Mouse (Mus musculus) heart, postnatal 36 days (tissue): ENCODE measurements at regions not wholly inside any gene's neighbourhood (a gene's known extent, or its start where the extent isn't known, plus 50 kb on each side); places are given as distances from the start of the nearest gene placed in this dataset.
"Not testable (repeated sequence)": the region's sequence is repeated elsewhere in the genome, so short reads cannot be mapped to it uniquely, and the experiment has no call there.

Experiments used
- DNase-seq, 2 experiments: peaks; one replicate each; pipeline ENCODE4 v3.0.0; 2021 to 2022
- intact Hi-C: fragments of 180-260 bp; cut with DNase I; formaldehyde crosslinking; loops from one replicate; pipeline ENCODE4 v1.15.1; 2025

DNA sequence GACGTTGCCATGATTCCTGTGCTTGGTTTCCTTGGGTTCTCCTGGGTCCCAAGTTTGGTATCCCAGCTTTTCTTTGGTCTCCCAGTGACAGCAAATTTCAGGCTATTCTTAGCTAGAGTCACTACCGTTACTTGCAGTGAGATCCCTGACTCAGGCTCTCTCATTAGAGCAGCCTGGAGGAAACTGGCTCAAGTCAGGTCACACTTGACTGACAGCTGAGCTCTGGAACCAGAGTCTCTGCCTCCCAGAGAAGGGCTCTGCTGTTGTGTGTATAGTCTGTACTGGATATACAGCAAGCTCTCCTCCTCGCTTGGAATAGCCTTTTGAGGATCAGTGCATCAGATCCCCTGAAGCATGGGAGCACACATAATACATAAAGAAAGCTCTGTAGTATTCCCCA is 100.7 kb upstream of the Eif4g2 start:
- DNase-seq, result no peak
- intact Hi-C loops, result loop anchor here (2.0 to 5.0 kb wide), 4 partner anchors 231 to 785 kb away; no protein-coding TSS in a partner anchor

GRCm38 (mm10) chr7:111182319-111182718 is 99.5 kb upstream of the Eif4g2 start:
- intact Hi-C loops, result loop anchor here (1.0 to 5.0 kb wide), 5 partner anchors 59 to 786 kb away; no protein-coding TSS in a partner anchor
- peak; percentile 60 to 72 for DNase-seq

- intact Hi-C loops, result loop anchor here (5.0 kb wide), 2 partner anchors 373 to 603 kb away; no protein-coding TSS in a partner anchor
- DNase-seq, result peak; percentile 61 to 69
Observed at GRCm38 (mm10) chr7:111179401-111180271, 96.8 kb upstream of the Eif4g2 start.

DNA sequence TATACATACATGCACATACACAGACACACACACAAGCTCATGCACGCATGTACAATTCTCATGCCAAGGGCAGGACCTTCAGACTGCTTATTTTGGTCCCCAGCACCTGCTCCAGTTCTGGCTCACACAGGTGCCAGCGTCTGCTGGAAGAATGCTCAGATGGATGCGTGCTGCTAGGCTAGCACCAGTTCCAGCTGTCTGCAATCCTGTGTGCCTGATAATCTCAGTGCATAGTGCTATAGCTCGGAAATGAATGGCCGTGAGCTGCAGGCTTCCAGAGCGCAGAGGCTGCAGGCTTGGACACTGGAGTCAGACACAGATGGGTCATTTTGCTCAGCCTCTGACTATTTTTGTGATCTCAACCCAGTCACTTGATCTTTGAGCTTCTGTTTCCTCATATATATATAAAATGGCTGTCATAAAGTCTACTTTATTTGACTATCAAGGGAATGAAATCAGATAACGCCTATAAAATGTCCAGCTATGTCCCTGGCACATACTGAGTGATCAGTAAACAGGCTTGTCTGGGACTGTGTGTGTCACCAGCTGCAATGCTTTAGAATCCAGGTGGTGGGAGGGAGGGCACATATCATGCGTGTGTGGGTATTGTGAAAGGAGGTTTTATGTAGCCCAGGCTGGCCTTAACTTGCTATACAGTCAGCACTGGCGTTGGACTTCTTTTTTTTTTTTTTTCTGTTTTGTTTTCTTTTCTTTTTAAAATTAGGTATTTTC is 91.7 kb upstream of the Eif4g2 start:
- no peak for DNase-seq
- intact Hi-C loops, result no loop called here

DNA sequence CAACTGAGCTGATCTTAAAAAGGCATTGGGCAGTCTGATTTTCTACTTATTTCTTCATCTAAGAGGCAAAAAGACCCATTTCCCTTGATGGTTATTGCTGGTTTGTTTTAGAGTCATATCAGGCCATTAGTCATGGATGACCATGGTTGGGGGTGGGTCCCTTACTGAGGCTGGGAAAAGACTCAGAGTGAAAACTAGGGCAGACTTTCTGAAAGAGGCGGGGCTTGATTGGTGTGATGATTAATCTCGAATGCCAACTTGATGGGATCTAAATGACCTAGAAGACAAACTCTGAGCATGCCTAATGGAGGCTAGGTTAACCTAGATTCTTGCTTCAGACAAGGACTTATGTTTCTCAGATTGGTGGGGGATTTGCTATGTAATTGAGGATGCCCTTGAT is 89.2 kb upstream of the Eif4g2 start:
- no peak for DNase-seq
- intact Hi-C loops, result no loop called here

DNA sequence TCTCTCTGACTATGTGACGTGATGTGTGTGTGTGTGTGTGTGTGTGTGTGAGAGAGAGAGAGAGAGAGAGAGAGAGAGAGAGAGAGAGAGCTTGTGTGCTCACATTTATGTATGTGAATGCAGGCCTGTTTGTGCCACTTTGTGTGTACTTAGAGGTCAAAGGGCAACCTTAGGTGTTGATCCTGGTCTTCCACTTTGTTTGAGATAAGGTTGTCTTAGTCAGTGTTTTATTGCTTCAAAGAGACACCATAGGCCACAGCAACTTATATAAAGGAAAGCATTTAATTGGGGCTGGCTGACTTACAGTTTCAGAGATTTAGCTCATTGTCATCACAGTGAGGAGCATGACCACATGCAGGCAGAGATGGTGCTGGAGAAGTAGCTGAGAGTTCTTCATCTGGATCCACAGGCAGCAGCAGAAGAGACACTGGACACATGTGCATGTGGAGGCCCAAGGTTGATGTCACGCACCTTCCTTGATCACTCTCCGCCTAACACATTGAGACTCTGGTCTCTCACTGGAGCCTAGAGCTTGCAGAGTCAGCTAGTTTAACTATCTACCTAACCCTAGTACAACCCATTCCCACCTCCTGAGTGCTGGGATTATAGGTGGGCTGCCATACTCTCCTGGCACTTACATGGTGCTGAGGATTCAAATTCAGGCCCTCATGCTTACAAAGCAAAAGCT is 85.9 kb upstream of the Eif4g2 start:
- intact Hi-C loops, DNase-seq: not testable (repeated sequence)

GRCm38 (mm10) chr7:111164994-111165393 is 82.2 kb upstream of the Eif4g2 start:
- no peak for DNase-seq
- intact Hi-C loops, result no loop called here

- no peak for DNase-seq
- intact Hi-C loops, result no loop called here
Observed at GRCm38 (mm10) chr7:111164276-111164675, 81.4 kb upstream of the Eif4g2 start.

DNA sequence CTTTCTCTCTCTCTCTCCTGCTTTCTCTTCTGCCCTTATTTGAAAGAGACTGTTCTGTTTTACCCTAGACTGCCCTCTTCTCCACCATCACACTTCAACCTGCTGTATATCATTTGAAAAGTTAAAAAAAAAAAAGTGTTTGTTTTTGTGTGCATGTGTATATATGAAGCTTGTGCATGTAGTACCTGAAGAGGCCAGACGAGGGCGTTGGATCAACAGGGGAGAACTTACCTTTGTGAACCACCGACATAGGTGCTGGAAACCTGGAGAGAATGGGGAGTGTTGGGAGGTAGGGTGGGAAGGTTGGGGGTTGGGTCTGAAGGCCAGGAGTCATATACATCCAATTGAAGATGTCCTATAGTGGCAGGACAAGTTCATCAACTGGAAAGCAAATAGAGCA is 81.0 kb upstream of the Eif4g2 start:
- intact Hi-C loops, result loop anchor here (2.0 kb wide), 1 partner anchor 113 kb away; no protein-coding TSS in a partner anchor
- DNase-seq, result no peak

DNA sequence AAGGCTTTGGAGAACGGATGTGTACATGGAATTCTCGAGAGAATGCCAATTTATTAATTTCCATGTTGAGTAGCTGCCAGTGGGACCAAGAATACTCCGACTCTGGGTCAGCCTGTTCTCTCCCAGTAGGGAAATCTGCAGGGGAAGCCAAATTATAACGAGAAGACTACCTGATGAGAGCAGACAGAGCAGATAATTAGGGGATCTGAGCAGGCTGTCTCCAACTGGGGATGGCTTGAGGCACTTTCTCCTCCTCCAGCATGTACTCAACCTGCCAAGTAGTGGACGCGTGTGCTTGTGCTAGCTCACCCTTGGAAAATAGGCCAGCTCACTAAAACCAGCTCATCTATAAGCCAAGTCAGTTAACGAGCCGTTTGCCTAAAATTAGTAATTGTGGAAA is 80.5 kb upstream of the Eif4g2 start:
- DNase-seq, result no peak
- intact Hi-C loops, result loop anchor here (2.0 kb wide), 1 partner anchor 113 kb away; no protein-coding TSS in a partner anchor

- peak; percentile 37 to 41 for DNase-seq
- intact Hi-C loops, result no loop called here
Observed at GRCm38 (mm10) chr7:111158791-111159286, 76.0 kb upstream of the Eif4g2 start.

GRCm38 (mm10) chr7:111157754-111158325 is 75.0 kb upstream of the Eif4g2 start:
- intact Hi-C loops, result loop anchor here (2.0 kb wide), 2 partner anchors 35 to 75 kb away; partner anchors contain the start of gene Eif4g2

DNA sequence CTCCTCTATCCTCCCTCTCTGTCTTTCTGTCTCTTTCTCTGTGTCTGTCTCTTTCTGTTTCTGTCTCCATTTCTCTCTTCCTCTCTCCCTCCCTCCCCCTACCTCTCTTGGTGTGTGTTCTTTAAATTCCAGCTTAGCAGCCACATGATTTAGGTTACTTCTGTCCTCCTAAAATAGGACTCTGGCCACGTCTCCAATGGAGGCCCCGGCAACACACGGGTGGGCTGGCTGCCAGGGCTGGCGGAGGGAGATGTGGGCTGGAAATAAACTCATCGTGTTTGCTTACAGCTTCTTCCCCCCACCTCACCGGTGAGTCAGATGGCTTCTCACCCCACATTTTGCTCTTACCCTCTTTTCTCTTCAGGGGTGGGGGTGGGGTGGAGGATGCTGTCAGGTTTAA is 74.5 kb upstream of the Eif4g2 start:
- intact Hi-C loops, result loop anchor here (2.0 kb wide), 2 partner anchors 34 to 74 kb away; partner anchors contain the start of gene Eif4g2
- DNase-seq, result peak; percentile 74 to 81

More at GRCm38 (mm10) chr7:111157754-111158325, 75.0 kb upstream of the Eif4g2 start:
- DNase-seq, result no peak

DNA sequence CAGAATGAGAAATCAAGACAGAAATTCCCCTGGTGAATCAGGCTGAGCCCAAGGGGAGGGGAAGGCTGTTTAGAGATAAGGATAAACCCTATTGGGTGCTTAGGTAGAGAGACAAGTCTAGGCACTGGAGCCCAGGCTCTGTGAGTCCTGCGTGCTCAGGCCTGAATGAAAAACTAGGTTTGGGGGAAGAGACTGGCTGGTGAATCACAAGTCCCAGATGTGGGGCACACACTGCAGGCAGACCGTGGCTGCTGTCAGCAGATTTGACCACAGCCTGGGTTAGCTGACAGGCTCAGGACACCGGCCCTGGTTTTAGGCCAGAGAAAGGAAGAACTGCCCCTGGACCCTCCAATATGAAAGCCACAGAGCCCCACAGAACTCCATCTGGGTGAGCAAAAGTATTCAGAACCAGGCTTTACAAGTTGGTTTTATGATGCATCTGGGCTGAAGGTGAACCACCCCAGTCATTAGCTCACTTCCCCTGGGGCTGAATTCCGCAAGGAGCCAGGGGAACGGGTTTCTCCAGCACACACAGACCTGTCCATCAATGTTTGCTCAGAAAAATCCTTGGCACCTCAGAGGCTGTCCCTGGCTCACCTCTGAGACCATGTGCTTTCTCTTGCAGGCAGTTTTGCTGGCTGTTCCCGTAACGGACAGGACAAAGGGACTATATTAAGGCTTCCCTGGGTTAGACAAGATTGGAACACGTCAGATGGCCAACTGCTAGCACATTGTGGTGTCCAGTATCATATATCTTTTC is 73.8 kb upstream of the Eif4g2 start:
- intact Hi-C loops, result loop anchor here (2.0 kb wide), 2 partner anchors 34 to 74 kb away; partner anchors contain the start of gene Eif4g2
- DNase-seq, result peak; percentile 57 to 63

DNA sequence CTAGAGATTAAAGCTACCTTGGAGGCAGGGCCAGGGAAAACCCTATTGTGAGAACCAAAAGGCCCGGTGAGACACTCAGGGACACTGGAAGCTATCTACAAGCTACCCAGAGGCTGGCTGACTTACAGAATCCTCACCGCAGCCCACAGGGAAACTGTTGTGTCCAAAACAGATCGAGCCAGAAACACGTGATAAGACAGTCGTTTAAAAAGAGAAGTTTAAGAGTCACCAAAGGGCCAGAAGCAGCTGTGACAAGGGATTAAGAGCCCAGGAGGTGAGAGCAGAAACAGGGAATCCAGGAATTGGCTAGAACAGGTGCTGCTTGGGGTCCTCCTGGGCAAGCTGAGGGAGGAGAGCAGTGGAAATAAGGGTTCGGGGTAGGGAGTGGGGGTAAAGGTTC is 73.2 kb upstream of the Eif4g2 start:
- peak; percentile 33 to 36 for DNase-seq
- intact Hi-C loops, result loop anchor here (2.0 kb wide), 2 partner anchors 33 to 73 kb away; partner anchors contain the start of gene Eif4g2

GRCm38 (mm10) chr7:111154217-111154616 is 71.4 kb upstream of the Eif4g2 start:
- intact Hi-C loops, result no loop called here
- DNase-seq, result no peak

DNA sequence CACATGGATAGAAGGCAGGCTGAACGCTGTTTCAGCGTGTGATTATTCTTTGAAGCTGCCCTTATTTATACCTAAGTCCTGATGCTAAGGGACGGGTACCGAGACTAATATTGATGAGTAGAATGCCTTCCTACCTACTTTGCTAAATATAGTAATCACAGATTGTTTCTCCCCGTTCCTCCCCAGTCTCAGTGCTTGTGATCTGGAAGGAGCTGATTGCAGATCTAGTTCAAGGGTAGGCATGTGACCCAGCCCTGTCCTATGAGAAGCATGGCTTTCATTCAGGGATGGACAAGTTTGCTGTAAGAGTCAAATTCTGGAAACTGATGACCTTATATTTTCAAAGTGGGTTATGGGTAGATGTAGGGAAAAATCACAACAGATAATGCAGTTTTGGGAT is 67.7 kb upstream of the Eif4g2 start:
- intact Hi-C loops, result no loop called here
- DNase-seq, result no peak

DNA sequence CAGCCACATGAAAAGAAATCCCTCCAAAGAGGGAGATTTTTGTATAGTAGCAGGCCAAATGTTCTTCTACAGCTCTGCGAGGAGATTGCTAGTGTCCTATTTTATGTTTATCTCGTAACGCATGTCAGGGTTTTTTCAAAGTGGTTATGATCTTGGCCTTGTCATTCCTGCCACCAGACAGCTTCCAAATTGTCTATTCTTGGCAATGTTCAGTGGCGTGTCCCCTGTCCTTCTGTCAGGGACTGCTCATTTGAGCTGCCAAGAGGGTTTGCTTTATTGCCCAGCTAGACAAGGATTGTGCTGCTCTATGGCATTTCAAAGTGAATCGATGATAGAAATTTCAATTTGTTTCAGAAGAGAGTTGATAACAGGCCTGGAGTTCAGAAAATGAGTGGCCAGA is 67.3 kb upstream of the Eif4g2 start:
- no peak for DNase-seq
- intact Hi-C loops, result no loop called here

DNA sequence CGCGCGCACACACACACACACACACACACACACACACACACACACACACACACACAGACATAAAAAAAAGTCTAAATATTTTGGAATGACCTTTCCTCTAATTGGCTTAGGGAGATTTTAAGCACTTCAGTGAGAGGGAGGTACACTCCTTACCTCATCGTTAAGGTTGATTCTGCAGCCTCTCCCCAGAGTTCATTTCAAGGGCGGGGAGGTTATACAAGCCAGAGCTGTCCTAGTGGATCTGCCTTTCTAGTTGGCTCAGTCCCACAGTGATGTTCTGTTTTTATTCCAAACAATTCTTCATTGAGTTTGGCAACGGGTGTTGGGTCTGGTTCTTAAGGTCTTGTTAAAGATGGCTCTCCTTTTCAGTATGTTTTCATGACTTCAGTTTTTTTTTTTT is 64.8 kb upstream of the Eif4g2 start:
- intact Hi-C loops, result no loop called here
- DNase-seq, result no peak
